Mouse (Mus musculus): ENCODE data around the gene Rabep2. TPM values are rescaled to one million over a fixed set of nuclear protein-coding genes. Genes with fewer than 3 reads are reported as not detected.
A peak's percentile ranks its signal among the peaks of the same experiment; 100 is the strongest.

The Rabep2 gene
- polyA plus RNA-seq, 1 experiment from 2014 or later = 31.1 TPM

DNA sequence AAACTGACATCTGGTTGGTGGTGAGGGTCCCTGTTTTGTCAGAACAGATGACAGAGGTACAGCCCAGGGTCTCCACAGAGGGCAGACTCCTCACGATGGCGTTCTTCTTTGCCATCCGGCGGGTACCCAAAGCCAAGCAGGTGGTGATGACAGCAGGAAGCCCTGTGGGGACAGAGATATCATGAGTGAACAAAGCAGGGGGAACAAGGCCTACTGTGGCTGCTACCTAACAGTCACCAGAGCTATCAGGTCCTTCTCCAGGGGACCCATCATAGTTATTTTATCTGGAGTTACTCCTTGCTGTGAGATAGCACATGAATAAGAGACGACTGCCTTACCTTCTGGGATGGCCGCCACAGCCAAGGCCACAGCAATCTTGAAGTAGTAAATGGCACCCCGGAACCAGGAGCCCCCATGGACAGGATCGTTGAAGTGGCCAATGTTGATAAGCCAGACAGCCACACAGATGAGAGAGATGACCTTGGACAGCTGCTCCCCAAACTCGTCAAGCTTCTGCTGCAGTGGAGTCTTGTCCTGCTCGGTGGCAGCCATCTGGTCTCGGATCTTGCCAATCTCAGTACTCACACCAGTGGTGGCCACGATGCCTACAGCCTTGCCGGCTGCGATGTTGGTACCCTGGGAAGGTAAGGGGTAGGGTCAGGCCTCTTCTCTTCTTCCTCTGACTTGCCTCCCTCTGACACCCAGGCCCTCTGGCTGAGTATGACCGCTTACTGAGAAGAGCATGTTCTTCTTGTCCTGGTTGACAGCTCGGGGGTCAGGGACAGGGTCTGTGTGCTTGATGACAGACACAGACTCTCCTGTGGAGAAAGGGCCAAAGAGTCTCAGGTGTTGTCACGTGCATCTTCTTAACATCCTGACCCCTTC is 28.1 kb downstream of the Rabep2 start:
- H3K4me3 ChIP-seq = no peak overlapping the region
- no peaks in the 10 kb centered on the region for H3K4me1 ChIP-seq
- no peaks in the 10 kb centered on the region for H3K27me3 ChIP-seq
- no peak overlapping the region for H3K4me2 ChIP-seq (replicated peaks)
- H3K27ac ChIP-seq = no peak overlapping the region
- no peaks in the 10 kb centered on the region for H3K36me3 ChIP-seq
- no peak for ATAC-seq (ENCODE audit: low FRiP score)
- WGBS = 87% methylated on average over 17 of the region's 17 CpGs
- no peak overlapping the region for H3K9ac ChIP-seq
- no peaks in the 10 kb centered on the region for H3K9me3 ChIP-seq (replicated peaks)

DNA sequence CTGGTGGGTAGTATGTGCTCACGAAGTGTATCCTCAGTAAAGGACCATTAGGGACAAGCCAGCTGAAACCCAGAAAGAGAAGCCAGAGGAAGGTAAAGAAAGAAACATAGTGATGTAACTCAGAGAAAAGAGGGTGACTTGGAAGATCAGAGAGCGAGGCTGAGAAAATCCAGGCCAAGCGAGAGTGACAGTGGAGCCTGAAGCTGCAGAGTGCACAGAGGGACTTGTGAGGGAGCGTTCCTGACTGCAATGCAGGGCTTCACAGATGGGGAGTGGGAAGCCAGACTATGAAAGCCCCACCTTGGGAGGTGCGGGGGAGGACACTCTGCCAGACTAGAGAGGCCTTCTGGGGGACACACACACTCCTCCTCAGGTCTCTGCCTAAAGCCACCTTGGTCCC is 29.7 kb downstream of the Rabep2 start:
- Histone ChIP-seq H3K4me1 (0 out of 2 replicates have a peak, but pooled peaks cover 4% of the 10 kb centered on the region), H3K27ac (no peak overlapping the region), H3K4me2 (replicated peaks) (no peak overlapping the region), H3K4me3 (no peak overlapping the region), H3K36me3 (no peaks in the 10 kb centered on the region), H3K9ac (no peak overlapping the region), H3K27me3 (no peaks in the 10 kb centered on the region), H3K9me3 (replicated peaks) (no peaks in the 10 kb centered on the region)
- WGBS = 83% methylated on average over 5 of the region's 5 CpGs
- no peak for ATAC-seq (ENCODE audit: low FRiP score)

DNA sequence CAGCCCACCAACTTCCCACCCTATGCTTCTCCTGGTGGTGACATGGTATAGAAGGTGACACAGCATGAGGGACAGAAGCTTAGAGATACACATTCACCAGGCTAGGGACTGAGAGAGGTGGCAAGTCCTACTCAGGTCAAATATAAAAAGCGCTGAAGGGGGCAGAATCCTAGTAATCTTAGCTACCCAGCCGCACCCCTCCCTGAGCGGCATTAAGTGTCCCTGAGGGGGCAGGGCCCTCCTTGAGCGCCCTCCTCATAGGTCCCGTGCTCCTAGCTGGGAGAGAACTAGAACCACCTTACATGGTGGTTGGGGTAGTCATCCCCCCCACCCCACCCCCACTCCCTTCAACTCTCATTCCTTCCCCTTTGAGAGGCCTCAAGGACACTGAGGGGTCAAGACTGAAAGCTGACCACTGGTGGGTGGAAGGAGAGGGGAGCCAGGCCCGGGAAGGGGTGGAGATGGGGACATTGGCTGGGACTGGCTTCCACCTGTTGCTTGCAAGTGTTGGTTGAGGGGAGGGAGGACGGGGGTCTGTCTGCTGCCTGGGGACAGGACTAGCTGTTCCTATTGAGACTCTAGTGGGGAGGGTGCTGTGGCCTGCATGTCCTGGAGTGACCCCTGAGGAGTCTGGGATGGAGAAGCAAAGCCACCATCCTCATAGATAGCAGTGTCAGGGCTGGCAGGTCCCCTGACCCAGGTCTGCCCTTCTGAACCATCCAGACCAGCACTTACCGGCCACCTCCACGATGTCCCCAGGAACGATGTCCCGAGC is 30.5 kb downstream of the Rabep2 start:
- 77% methylated on average over 11 of the region's 11 CpGs for WGBS
- 0 out of 2 replicates have a peak, but pooled peaks cover 4% of the 10 kb centered on the region for H3K4me1 ChIP-seq
- H3K9me3 ChIP-seq (replicated peaks) = no peaks in the 10 kb centered on the region
- H3K4me3 ChIP-seq = no peak overlapping the region
- ATAC-seq (ENCODE audit: low FRiP score) = no peak
- no peak overlapping the region for H3K4me2 ChIP-seq (replicated peaks)
- H3K27me3 ChIP-seq = no peaks in the 10 kb centered on the region
- H3K27ac ChIP-seq = no peak overlapping the region
- H3K36me3 ChIP-seq = no peaks in the 10 kb centered on the region
- no peak overlapping the region for H3K9ac ChIP-seq

DNA sequence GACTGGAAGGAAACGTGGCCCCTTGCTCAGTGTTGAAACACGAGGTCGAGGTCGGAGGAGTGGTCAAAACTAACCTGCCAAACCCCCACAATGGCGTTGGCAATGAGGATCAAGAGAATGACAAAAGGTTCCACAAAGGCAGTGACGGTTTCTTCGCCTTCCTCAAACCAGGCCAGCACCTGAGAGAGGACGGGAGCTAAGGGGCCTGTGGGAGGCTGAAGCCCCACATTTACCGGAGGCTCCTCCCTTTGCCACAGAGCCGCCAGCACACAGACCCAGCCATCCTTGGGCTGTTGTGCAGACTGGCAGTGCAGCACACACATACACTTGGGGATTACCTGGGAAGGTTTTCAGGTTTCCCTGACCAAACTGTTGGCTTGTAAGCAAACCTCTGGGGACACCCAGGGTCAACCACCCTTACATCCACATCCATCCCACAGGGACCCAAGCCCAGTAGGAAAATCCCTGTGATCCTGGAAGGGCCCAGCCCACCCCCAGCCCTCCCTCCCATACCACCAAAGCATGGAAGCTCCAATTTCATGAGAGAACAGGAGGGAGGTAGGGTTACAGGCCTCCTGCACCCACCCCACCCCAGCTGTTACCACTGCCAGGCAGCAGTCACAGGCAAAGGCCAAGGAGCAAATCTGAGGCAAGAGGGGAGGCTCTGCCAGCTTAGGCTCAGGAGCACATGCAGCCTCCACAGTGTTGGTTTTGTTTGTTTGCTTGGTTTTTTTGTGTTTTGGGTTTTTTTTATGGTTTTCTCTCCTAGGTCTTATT is 32.3 kb downstream of the Rabep2 start:
- no peak for ATAC-seq (ENCODE audit: low FRiP score)
- Histone ChIP-seq H3K4me3 (no peak overlapping the region), H3K4me1 (0 out of 2 replicates have a peak, but pooled peaks cover 4% of the 10 kb centered on the region), H3K36me3 (no peaks in the 10 kb centered on the region), H3K4me2 (replicated peaks) (no peak overlapping the region), H3K27me3 (no peaks in the 10 kb centered on the region), H3K27ac (no peak overlapping the region), H3K9ac (no peak overlapping the region), H3K9me3 (replicated peaks) (no peaks in the 10 kb centered on the region)
- 55% methylated on average over 10 of the region's 10 CpGs for WGBS

DNA sequence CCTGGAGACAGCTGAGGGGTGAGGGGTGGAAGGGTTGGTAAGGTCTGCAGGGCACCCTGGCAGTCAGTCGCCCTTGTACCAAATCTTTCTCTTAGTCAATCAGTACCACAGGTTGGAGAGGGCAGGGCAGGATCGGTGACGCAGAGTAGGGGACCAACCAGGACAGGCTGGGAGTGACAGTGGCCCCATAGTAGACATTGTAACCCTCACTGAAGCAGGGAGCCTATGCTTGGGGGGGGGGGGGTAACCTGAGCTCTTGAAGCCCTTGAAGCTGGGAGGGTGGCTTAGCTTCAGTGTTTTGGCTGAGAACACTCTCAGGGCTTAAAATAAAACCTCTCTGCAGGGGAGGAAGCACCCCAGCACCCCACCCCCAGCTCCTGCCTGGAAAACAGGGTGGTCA is 33.1 kb downstream of the Rabep2 start:
- H3K4me3 ChIP-seq = no peak overlapping the region
- WGBS = 62% methylated on average over 3 of the region's 3 CpGs
- peaks cover 5% of the 10 kb centered on the region; the same call in 1 of the 2 replicates for H3K36me3 ChIP-seq
- no peak overlapping the region for H3K4me2 ChIP-seq (replicated peaks)
- no peaks in the 10 kb centered on the region for H3K9me3 ChIP-seq (replicated peaks)
- no peaks in the 10 kb centered on the region for H3K27me3 ChIP-seq
- no peak overlapping the region for H3K9ac ChIP-seq
- H3K4me1 ChIP-seq = 0 out of 2 replicates have a peak, but pooled peaks cover 4% of the 10 kb centered on the region
- H3K27ac ChIP-seq = no peak overlapping the region
- no peak for ATAC-seq (ENCODE audit: low FRiP score)

DNA sequence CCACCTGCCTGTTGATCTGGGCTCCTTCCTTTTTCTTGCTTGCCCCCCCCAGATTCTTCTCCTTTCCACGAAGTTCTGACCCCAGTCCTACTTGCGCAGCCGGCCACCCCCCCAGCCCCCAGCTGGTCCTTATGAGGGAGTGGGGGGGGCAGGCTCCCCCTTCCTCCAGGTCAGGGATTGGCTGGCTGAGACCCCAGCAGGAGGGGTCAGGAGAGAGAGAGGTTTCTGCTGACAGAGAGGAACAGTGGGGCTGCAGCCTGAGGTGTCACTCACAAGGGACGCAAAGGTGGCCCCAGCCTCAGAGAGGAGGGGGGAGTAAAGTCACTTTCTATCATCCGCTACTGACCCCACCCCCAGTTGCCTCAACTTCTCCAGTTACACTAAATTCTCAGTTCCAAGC is 34.4 kb downstream of the Rabep2 start, which contains the start of gene Atp2a1:
Gene Atp2a1 (minus strand): TSS at position 105 of the 400 bp plus-strand sequence.
- H3K36me3 ChIP-seq = peaks cover 19% of the 10 kb centered on the region
- ATAC-seq (ENCODE audit: low FRiP score) = no peak
- no peaks in the 10 kb centered on the region for H3K27me3 ChIP-seq
- no peaks in the 10 kb centered on the region for H3K9me3 ChIP-seq (replicated peaks)
- no peak within 1 kb of the TSS for H3K4me2 ChIP-seq (replicated peaks)
- WGBS = 38% methylated on average over 5 of the region's 5 CpGs
- 0 out of 2 replicates have a peak, but pooled peaks cover 4% of the 10 kb centered on the region for H3K4me1 ChIP-seq
- no peak within 1 kb of the TSS for H3K27ac ChIP-seq
- peak within 1 kb of the TSS; percentile 32; the same call in 1 of the 2 replicates for H3K9ac ChIP-seq
- H3K4me3 ChIP-seq = no peak within 1 kb of the TSS

DNA sequence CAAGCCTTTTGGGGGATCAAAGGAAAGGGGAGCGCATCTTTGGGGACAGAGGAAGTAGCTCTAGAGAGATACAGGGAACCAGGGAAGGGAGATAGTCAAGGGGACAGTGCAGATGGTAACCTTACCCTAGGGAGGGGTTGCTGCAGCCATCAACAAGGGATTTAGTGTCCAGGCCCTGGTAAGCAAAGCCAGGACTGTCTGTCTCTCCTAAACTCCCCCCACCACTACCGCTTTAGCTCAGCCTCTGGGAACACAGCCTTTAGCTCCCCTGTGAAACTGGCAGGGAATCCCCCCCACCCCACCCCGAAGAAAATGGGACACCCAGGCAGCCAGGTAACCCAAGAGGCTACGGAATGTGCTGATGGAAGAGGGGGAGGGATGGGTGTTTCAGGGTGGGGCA is 35.0 kb downstream of the Rabep2 start:
- H3K4me3 ChIP-seq = no peak overlapping the region
- H3K27ac ChIP-seq = no peak overlapping the region
- H3K4me1 ChIP-seq = 0 out of 2 replicates have a peak, but pooled peaks cover 4% of the 10 kb centered on the region
- H3K9me3 ChIP-seq (replicated peaks) = no peaks in the 10 kb centered on the region
- H3K36me3 ChIP-seq = peaks cover 24% of the 10 kb centered on the region
- H3K9ac ChIP-seq = 0 out of 2 replicates have a peak overlapping the region, but pooled peaks have one; percentile 5
- no peak for ATAC-seq (ENCODE audit: low FRiP score)
- 70% methylated on average over 4 of the region's 4 CpGs for WGBS
- no peak overlapping the region for H3K4me2 ChIP-seq (replicated peaks)
- H3K27me3 ChIP-seq = no peaks in the 10 kb centered on the region

DNA sequence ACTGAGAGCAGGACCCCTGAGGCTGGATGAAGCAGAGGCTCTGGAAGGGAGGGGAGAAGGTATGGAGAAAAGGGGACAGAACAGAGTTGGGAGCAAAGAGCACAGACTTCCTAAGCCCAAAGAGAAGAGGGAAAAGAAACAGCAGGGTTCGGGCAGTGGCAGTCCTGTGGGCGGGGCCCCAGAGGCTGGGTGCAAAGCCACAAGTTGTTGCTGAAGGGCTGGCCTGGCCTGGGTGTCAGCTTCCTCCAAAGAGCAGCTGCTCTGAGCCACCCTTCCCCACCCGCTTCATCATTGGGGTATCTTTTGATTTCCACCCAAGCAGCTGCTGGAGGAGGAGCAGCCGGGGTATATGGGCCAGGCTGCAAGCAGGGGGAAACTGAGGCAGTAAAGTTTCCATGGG is 35.6 kb downstream of the Rabep2 start:
- Histone ChIP-seq H3K9me3 (replicated peaks) (no peaks in the 10 kb centered on the region), H3K4me3 (no peak overlapping the region), H3K27me3 (no peaks in the 10 kb centered on the region), H3K36me3 (peaks cover 30% of the 10 kb centered on the region), H3K4me1 (0 out of 2 replicates have a peak, but pooled peaks cover 4% of the 10 kb centered on the region), H3K4me2 (replicated peaks) (no peak overlapping the region), H3K27ac (no peak overlapping the region), H3K9ac (0 out of 2 replicates have a peak overlapping the region, but pooled peaks have one; percentile 5)
- 56% methylated on average over 4 of the region's 4 CpGs for WGBS
- ATAC-seq (ENCODE audit: low FRiP score) = no peak

DNA sequence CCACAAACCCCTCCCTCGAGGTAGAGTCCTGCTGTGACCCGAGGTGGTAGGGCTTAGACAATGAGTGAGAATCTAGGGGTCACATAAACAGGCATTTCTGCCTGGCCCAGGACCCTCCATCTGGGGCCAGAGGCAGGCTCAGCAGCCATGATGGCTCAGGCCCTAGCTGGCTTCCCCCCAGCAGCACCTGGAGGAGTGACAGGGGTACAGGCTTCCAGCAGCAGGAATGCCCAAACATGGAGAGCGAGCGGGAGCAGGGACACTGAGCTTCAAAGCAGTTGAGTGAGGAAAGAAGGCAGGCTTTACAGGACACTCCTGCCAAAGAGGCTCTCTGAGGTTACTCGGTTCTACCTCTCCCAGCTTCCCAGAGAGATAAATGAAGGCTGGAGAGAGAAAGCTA is 36.3 kb downstream of the Rabep2 start:
- 47% methylated on average over 5 of the region's 5 CpGs for WGBS
- ATAC-seq (ENCODE audit: low FRiP score) = no peak
- Histone ChIP-seq H3K9ac (no peak overlapping the region), H3K9me3 (replicated peaks) (no peaks in the 10 kb centered on the region), H3K4me2 (replicated peaks) (no peak overlapping the region), H3K4me1 (0 out of 2 replicates have a peak, but pooled peaks cover 4% of the 10 kb centered on the region), H3K27ac (no peak overlapping the region), H3K27me3 (no peaks in the 10 kb centered on the region), H3K4me3 (no peak overlapping the region), H3K36me3 (peaks cover 37% of the 10 kb centered on the region)

DNA sequence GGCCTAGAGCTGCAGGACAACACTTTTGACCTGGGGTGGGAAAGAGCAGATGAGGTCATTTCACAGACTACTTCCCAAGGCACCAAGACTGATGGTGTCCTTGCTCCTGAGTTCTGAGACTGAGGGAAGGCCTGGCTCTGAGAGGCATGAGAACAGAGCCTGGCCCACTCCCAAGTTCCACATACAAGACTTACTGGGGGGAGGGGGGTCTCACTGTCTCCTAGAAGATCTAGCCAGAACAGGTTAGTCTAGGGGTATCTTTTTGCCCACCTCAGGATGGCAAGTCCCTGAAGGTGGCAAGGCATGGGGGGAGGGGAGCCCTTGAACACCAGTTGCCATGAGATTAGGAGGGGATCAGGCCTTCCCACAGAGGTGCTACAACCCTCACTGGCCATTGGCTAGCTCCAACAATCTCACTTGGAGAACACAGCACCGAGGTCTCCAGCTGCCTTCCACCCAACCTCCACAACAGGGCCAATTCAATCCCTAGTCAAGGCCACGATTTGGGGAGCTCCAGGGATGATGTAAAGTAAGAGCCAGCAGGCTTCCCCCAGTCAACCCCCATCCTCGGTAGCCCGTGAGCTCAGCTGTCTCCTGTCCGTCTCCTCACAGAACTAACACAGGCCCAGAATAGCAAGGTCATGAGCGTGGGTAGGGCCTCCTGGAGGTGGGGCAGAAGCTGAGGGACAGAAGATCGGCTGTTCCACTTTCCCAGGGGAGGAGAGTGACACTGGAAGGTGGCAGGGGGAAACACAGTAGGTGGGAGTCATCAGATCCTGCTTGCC is 36.9 kb downstream of the Rabep2 start:
- no peak for ATAC-seq (ENCODE audit: low FRiP score)
- peaks cover 42% of the 10 kb centered on the region for H3K36me3 ChIP-seq
- H3K4me3 ChIP-seq = no peak overlapping the region
- H3K4me2 ChIP-seq (replicated peaks) = no peak overlapping the region
- 51% methylated on average over 7 of the region's 7 CpGs for WGBS
- 0 out of 2 replicates have a peak, but pooled peaks cover 4% of the 10 kb centered on the region for H3K4me1 ChIP-seq
- no peak overlapping the region for H3K9ac ChIP-seq
- no peak overlapping the region for H3K27ac ChIP-seq
- H3K27me3 ChIP-seq = no peaks in the 10 kb centered on the region
- H3K9me3 ChIP-seq (replicated peaks) = no peaks in the 10 kb centered on the region

DNA sequence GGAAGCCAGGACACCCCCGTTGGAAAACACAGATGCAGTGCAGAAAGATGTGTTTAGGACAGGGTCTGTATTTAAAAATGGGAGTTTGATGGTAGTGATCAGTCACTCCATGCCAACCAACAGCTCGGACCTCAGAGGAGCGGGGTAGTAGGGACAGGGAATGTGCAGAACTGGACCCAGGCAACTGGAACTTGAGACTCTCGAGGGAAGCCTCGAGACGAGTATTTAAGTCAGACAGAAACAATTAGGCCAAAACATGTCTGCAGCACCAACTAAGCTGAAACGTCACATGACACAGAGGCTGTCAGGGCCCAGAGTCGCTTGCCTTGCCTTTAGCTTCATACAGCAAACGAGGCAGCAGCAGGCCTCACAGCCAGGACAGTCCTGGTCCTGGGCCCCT is 37.6 kb downstream of the Rabep2 start:
- Histone ChIP-seq H3K27me3 (no peaks in the 10 kb centered on the region), H3K4me2 (replicated peaks) (no peak overlapping the region), H3K27ac (0 out of 2 replicates have a peak overlapping the region, but pooled peaks have one; percentile 14), H3K9ac (no peak overlapping the region), H3K36me3 (peaks cover 49% of the 10 kb centered on the region), H3K4me1 (0 out of 2 replicates have a peak, but pooled peaks cover 4% of the 10 kb centered on the region), H3K4me3 (no peak overlapping the region), H3K9me3 (replicated peaks) (no peaks in the 10 kb centered on the region)
- 68% methylated on average over 9 of the region's 9 CpGs for WGBS
- no peak for ATAC-seq (ENCODE audit: low FRiP score)
